In genomic region chr17:4767947-4768522, GRCm38 (mm10) we compare ENCODE assay signal across 20 mouse cellular contexts.
DNase-seq lines count a peak whose midpoint lies in the region; ATAC-seq and TF ChIP-seq lines count a peak whose summit lies in the region.
"Had no signal": no experiment of that assay in that cellular context is flagged by ENCODE, and none has a peak within 500 bp of the region (broad histone marks: within the 10 kb centered on the region; RNA-seq: fewer than 3 reads in every experiment).

No protein-coding gene starts in this region.

- peak; percentile 44 to 56 for DNase-seq in heart, adult 9 months (ENCODE audit: low spot score in 2 of 2)
- DNase-seq in heart, embryonic 10.5 days (ENCODE audit: low spot score) = no peak
- DNase-seq in adrenal gland, postnatal 10 days = peak; percentile 69
- peak; percentile 9 for DNase-seq in induced T-regulatory cell, adult 2 months (ENCODE audit: low read depth)
- DNase-seq in left cerebral cortex, postnatal 10 days (ENCODE audit: extremely low spot score in 1 of 2, low spot score in 2 of 2) = no peak
- DNase-seq: cerebellum, adult 9-10 months; gastrocnemius, postnatal 14 days; kidney, adult 8-10 months; kidney, postnatal 25 days; left cerebral cortex, postnatal 4 days; liver; lung, postnatal 10 days; thymus, postnatal 14 days had no signal

- H3K79me2 ChIP-seq in C2C12 (ENCODE audit: control insufficient read depth, insufficient read depth) = no peaks in the 10 kb centered on the region

- H3K36me3 ChIP-seq in heart, embryonic 10.5 days = no peaks in the 10 kb centered on the region
- H3K36me3 ChIP-seq in C2C12 (ENCODE audit: control insufficient read depth, insufficient read depth) = no peaks in the 10 kb centered on the region
- H3K36me3 ChIP-seq in hindbrain, embryonic 13.5 days = no peaks in the 10 kb centered on the region
- H3K36me3 ChIP-seq: forebrain, embryonic 12.5 days; heart, embryonic 13.5 days; midbrain, embryonic 13.5 days; neural tube, embryonic 13.5 days had no signal

- no peak overlapping the region for H3K4me3 ChIP-seq in heart, embryonic 10.5 days
- no peak overlapping the region for H3K4me3 ChIP-seq in C2C12 (ENCODE audit: insufficient read depth, poor library complexity, severe bottlenecking)
- H3K4me3 ChIP-seq in hindbrain, embryonic 13.5 days = no peak overlapping the region
- H3K4me3 ChIP-seq: forebrain, embryonic 12.5 days; heart, embryonic 13.5 days; midbrain, embryonic 13.5 days; neural tube, embryonic 13.5 days had no signal

- 81% methylated on average over 5 of the region's 5 CpGs for WGBS in heart, embryonic 10.5 days
- WGBS in hindbrain, embryonic 13.5 days = 95% methylated on average over 5 of the region's 5 CpGs

- H3K79me3 ChIP-seq in C2C12 (ENCODE audit: low read depth) = no peaks in the 10 kb centered on the region

- no peak overlapping the region for H3K4me2 ChIP-seq in hindbrain, embryonic 13.5 days
- H3K4me2 ChIP-seq: forebrain, embryonic 12.5 days; heart, embryonic 13.5 days; midbrain, embryonic 13.5 days; neural tube, embryonic 13.5 days had no signal

- H3K27ac ChIP-seq in heart, embryonic 10.5 days = no peak overlapping the region
- no peak overlapping the region for H3K27ac ChIP-seq in hindbrain, embryonic 13.5 days
- H3K27ac ChIP-seq: forebrain, embryonic 12.5 days; heart, embryonic 13.5 days; midbrain, embryonic 13.5 days; neural tube, embryonic 13.5 days had no signal

- no peaks in the 10 kb centered on the region for H3K4me1 ChIP-seq in heart, embryonic 10.5 days
- H3K4me1 ChIP-seq in hindbrain, embryonic 13.5 days (replicated peaks) = no peaks in the 10 kb centered on the region
- H3K4me1 ChIP-seq: heart, embryonic 13.5 days had no signal

- H3K27me3 ChIP-seq in heart, embryonic 10.5 days (ENCODE audit: insufficient read depth, poor library complexity, severe bottlenecking) = no peaks in the 10 kb centered on the region
- H3K27me3 ChIP-seq in C2C12 (ENCODE audit: control insufficient read depth, insufficient read depth, insufficient read length) = no peaks in the 10 kb centered on the region
- H3K27me3 ChIP-seq in hindbrain, embryonic 13.5 days = no peaks in the 10 kb centered on the region
- H3K27me3 ChIP-seq: heart, embryonic 13.5 days; neural tube, embryonic 13.5 days had no signal

- no peaks in the 10 kb centered on the region for H3K9me3 ChIP-seq in heart, embryonic 10.5 days
- H3K9me3 ChIP-seq in hindbrain, embryonic 13.5 days = no peaks in the 10 kb centered on the region
- H3K9me3 ChIP-seq: forebrain, embryonic 12.5 days; heart, embryonic 13.5 days; midbrain, embryonic 13.5 days; neural tube, embryonic 13.5 days had no signal

- H3K9ac ChIP-seq in hindbrain, embryonic 13.5 days = no peak overlapping the region
- H3K9ac ChIP-seq: forebrain, embryonic 12.5 days; heart, embryonic 13.5 days; midbrain, embryonic 13.5 days; neural tube, embryonic 13.5 days had no signal

- no peak for ATAC-seq in hindbrain, embryonic 13.5 days (ENCODE audit: low FRiP score)
- ATAC-seq: inflammation-experienced regulatory T-cells, adult 6 months; midbrain, embryonic 13.5 days had no signal

- H3ac ChIP-seq in C2C12 (ENCODE audit: control insufficient read depth, insufficient read length, low read depth) = no peak overlapping the region

- intact Hi-C loops in left cerebral cortex, postnatal 10 days (cut with DNase I) = no loop called here

- no peak for TF ChIP-seq CTCF in C2C12 (IDR thresholded peaks at IDR 0.05; ENCODE audit: control insufficient read depth, insufficient read depth, insufficient read length)

TF ChIP-seq in C2C12, 6 proteins besides CTCF, POLR2A, EP300 and RAD21:
- peak; percentile 89 for TF ChIP-seq MYOD1 (IDR thresholded peaks at IDR 0.05; ENCODE audit: control insufficient read depth, insufficient read length, low read depth)
- no peak for TF ChIP-seq USF1 (IDR thresholded peaks at IDR 0.05; ENCODE audit: low read depth)
- TF ChIP-seq MYOG (IDR thresholded peaks at IDR 0.05; ENCODE audit: control insufficient read depth, extremely low read depth, insufficient read length) = no peak
- TF ChIP-seq FOSL1 (IDR thresholded peaks at IDR 0.05; ENCODE audit: insufficient read depth, low read length, poor library complexity, severe bottlenecking) = peak; percentile 49

Comparison
In these comparisons a context has a peak if more than half of its experiments do, and no peak if none do; other contexts are left out.
1. DNase-seq: peak in heart, adult 9 months (2 of 2), adrenal gland, postnatal 10 days (single experiment) and induced T-regulatory cell, adult 2 months (single experiment); none in heart, embryonic 10.5 days (single experiment) and left cerebral cortex, postnatal 10 days (0 of 2).